Mouse (Mus musculus) kidney, adult 18-20 months (tissue): ENCODE results near the gene Clec4f.
A peak's percentile ranks its signal among the peaks of the same experiment; 100 is the strongest.

Experiments used
- DNase-seq: peaks from one replicate; pipeline ENCODE4 v3.0.0; 2021

Clec4f gene

GRCm38 (mm10) chr6:83626781-83627180 lies 29.2 kb downstream of the Clec4f start:
- no peak for DNase-seq

- DNase-seq = no peak
Measured at GRCm38 (mm10) chr6:83619955-83620354, 36.0 kb downstream of the Clec4f start.

- no peak for DNase-seq
Measured at GRCm38 (mm10) chr6:83617581-83618335, 38.2 kb downstream of the Clec4f start.

- DNase-seq = peak; percentile 18
Measured at GRCm38 (mm10) chr6:83616512-83616911, 39.5 kb downstream of the Clec4f start.

GRCm38 (mm10) chr6:83614469-83614868 lies 41.5 kb downstream of the Clec4f start:
- DNase-seq = no peak

GRCm38 (mm10) chr6:83612976-83613375 lies 43.0 kb downstream of the Clec4f start:
- no peak for DNase-seq

GRCm38 (mm10) chr6:83599636-83600174 lies 56.3 kb downstream of the Clec4f start:
- DNase-seq = no peak

GRCm38 (mm10) chr6:83599060-83599550 lies 56.9 kb downstream of the Clec4f start:
- no peak for DNase-seq

- DNase-seq = peak; percentile 18
Measured at GRCm38 (mm10) chr6:83598646-83599045, 57.3 kb downstream of the Clec4f start.

GRCm38 (mm10) chr6:83597988-83598387 lies 58.0 kb downstream of the Clec4f start:
- no peak for DNase-seq

- no peak for DNase-seq
Measured at GRCm38 (mm10) chr6:83595035-83595434, 61.0 kb downstream of the Clec4f start.
